Mouse (Mus musculus): ENCODE data around the gene Stac. TPM values are rescaled to one million over a fixed set of nuclear protein-coding genes. Genes with fewer than 3 reads are reported as not detected.

Gene Stac
- total RNA-seq, 2 experiments from 2014 or later, result 0.29 TPM; not detected in 1

DNA sequence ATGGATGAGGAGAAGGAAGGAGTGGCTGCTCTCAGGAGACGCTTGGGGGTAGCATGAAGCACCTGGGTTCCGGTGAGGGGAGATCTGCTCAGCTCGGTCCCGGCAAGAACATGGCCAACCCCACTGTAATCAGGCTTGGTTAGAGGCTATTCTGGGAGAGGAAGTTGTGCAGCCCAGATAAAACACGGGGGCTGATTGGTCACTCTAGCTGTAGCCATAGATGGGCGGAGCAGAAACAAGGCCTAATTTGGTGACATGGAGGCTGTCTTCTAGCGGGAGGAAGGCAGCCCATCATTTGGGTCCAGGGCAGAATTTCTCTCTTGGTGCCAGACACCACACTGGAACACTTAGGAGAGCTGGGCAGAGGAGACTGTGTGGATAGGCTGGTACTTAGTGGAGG, 167.9 kb downstream of the Stac start:
- no peak for ATAC-seq (ENCODE audit: poor library complexity, severe bottlenecking)

DNA sequence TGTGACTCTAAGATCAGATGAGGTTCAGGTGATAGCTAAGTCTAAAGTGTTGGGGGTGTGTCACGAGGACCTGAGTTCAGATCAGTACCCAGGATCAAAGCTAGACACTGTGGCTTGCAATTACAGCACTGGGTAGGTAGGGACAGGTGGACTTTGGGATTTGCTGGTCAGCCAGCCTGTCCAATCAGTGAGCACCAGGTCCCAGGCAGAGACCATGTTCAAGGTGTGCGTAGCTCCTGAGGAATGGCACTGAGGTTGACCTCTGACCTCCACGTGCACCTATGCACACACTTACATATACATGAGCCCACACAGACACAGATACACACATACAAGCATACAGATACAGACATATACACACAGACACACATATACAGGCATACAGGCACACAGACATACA, 174.6 kb downstream of the Stac start:
- ATAC-seq (ENCODE audit: poor library complexity, severe bottlenecking), result no peak

DNA sequence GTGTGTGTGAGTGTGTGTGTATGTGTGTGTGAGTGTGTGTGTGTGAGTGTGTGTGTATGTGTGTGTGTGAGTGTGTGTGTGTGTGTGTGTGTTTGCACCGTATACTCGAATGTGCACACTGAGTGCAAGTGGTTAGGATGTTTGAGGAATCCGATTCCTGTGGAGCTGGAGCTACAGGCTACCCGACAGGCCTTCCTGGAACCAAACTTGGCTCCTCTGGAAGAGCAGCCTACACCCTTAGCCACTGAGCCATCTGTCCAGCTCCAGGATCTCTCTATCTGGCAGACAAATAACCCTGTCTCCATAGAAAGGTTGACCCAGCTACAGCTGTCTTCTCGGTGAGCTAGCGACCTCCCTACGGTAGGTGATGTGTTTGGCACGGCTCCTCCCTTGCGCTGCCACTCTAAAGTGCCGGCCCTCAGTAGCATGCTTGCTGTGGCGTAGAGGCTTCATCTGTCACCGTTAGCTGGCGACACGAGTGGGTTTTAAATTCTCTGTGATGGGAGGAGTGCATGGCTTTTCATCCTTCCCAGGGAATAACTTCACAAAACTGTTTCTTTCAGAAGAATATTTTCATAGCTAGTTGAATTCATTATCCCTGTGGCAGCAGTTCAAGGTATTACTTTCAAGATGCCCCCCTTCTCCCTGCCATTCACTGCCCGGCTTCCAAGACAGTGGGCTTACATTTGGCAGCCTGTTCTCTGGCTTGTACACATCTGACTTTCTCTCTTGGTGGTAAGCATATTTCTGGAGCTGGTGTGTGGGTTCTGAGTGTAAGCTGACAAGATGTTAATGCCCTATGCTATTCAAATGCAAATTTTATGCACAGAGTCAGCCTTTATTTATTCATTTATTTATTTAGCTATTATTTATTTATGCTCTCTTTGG, 175.3 kb downstream of the Stac start:
- no peak for ATAC-seq (ENCODE audit: poor library complexity, severe bottlenecking)

Data from megakaryocyte, adult 5-6 weeks (primary cell).